Mouse (Mus musculus) CH12.LX (cell line): Measurements from ENCODE around the gene Gm19402.

ENCODE experiments used
- CTCF ChIP-seq, 2 experiments: IDR thresholded peaks in 1 of 2; conservative IDR thresholded peaks in 1 of 2; 2 replicates each; pipeline ENCODE4 v1.5.1; 2011 to 2012; ENCODE audit warnings: low read depth in 2 of 2, low read length in 2 of 2, improper control_type of control experiment in 1 of 2, inconsistent platforms in 1 of 2, mild to moderate bottlenecking in 1 of 2, moderate library complexity in 1 of 2
- MYC ChIP-seq: IDR thresholded peaks from 2 replicates; pipeline ENCODE4 v1.6.1; 2011; ENCODE audit warnings: low read depth, mild to moderate bottlenecking, improper control_type of control experiment, low read length
- TBP ChIP-seq: conservative IDR thresholded peaks from 2 replicates; pipeline ENCODE4 v1.6.1; 2011; ENCODE audit warnings: low read depth, low read length, improper control_type of control experiment

DNA sequence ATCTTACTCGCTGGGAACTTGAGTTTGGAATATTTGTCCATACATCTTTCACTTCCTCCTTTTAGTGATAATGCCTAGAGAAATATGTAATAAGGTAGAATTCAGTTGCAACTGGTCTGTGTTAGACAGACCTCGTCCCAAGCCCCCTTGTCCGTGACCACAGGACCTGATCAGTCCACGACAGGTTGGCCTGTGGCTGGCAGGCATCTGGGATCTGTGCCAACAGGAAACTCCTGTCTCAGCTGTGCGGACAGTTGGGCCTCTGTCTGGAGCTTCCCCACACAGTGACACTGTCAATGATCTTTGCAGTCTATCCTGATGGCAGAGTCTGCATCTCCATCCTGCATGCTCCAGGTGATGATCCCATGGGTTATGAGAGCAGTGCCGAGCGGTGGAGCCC lies 47.4 kb downstream of the Gm19402 start:
- TF ChIP-seq CTCF (conservative IDR thresholded peaks at IDR 0.05 in 1 of 2, IDR thresholded peaks at IDR 0.05 in 1 of 2; ENCODE audit: low read depth in 2 of 2, low read length in 2 of 2) (no peak), MYC (no peak), TBP (no peak)
